Mouse (Mus musculus): Measurements from ENCODE around the gene Efcab9.

- TF ChIP-seq CTCF (IDR thresholded peaks at IDR 0.05; ENCODE audit: insufficient read depth, low read length): no peak
- TF ChIP-seq POLR2A (IDR thresholded peaks at IDR 0.05; ENCODE audit: borderline replicate concordance, extremely low read depth, low read depth, low read length): no peak
Observed at GRCm38 (mm10) chr11:32564629-32565028, 32.7 kb upstream of the Efcab9 start.

Data from lung, adult 2 months (tissue).